Mouse (Mus musculus) heart, embryonic 16.5 days (tissue): ENCODE results near the gene Luzp1. TPM values are rescaled to one million over a fixed set of nuclear protein-coding genes. Genes with fewer than 3 reads are reported as not detected.

Source experiments
- ATAC-seq: fragments of 200-750 bp; cut with Nextera tagmentation; replicated peaks from 2 replicates; pipeline ENCODE4 v1.8.0; 2017; ENCODE audit warnings: moderate number of reproducible peaks; ENCODE audit not compliant: insufficient read depth, low FRiP score; ENCODE audit errors: extremely low read depth
- H3K27ac ChIP-seq: fragments of 300-500 bp; sonication (generic); 2 replicates; pipeline ENCODE4 v1.5.1; 2014; ENCODE audit warnings: mild to moderate bottlenecking, low read length, control low read depth, moderate library complexity
- H3K27me3 ChIP-seq: fragments of 300-500 bp; sonication (generic); 2 replicates; pipeline ENCODE4 v1.6.1; 2014; ENCODE audit warnings: low read length, mixed read lengths; ENCODE audit not compliant: control insufficient read depth, insufficient read depth
- H3K36me3 ChIP-seq: fragments of 300-500 bp; sonication (generic); 2 replicates; pipeline ENCODE4 v1.6.1; 2014; ENCODE audit not compliant: control insufficient read depth, insufficient read depth
- H3K4me1 ChIP-seq: fragments of 300-500 bp; sonication (generic); 2 replicates; pipeline ENCODE4 v1.6.1; 2014; ENCODE audit warnings: low read length, mixed read lengths; ENCODE audit not compliant: control insufficient read depth, insufficient read depth
- H3K4me2 ChIP-seq: fragments of 300-500 bp; sonication (generic); 2 replicates; pipeline ENCODE4 v1.6.1; 2014; ENCODE audit warnings: low read depth, mild to moderate bottlenecking, control low read depth, low read length
- H3K4me3 ChIP-seq: fragments of 300-500 bp; sonication (generic); 2 replicates; pipeline ENCODE4 v1.5.1; 2014; ENCODE audit warnings: mild to moderate bottlenecking, control low read depth, low read length
- H3K9ac ChIP-seq: fragments of 300-500 bp; sonication (generic); 2 replicates; pipeline ENCODE4 v1.6.1; 2014; ENCODE audit warnings: low read length, control low read depth
- H3K9me3 ChIP-seq: fragments of 300-500 bp; sonication (generic); replicated peaks from 2 replicates; pipeline ENCODE4 v1.6.1; 2016; ENCODE audit warnings: low read length; ENCODE audit not compliant: control insufficient read depth
- WGBS: fragments of 180-500 bp; shearing (Covaris S2); extraction: QIAGEN DNeasy Blood & Tissue Kit; methylation state at CpG from one replicate; pipeline ENCODE4 v1.1.7; 2014; 5-methylcytosine and 5-hydroxymethylcytosine counted together
- polyA plus RNA-seq: library from polyadenylated mRNA; unstranded; fragments of >200 nt; fragmentation: Nextera tagmentation; extraction: Ambion mirVana; gene quantifications from 2 replicates; pipeline ENCODE4 v1.2.1, GENCODE M21; 2015

Gene Luzp1
- polyA plus RNA-seq, 1 experiment from 2014 or later: 97.5 TPM

GRCm38 (mm10) chr4:136511708-136512107 lies 42.1 kb downstream of the Luzp1 start:
- no peak for ATAC-seq
- Histone ChIP-seq H3K27me3 (no peaks in the 10 kb centered on the region), H3K4me1 (peaks cover 42% of the 10 kb centered on the region), H3K27ac (peak overlapping the region; percentile 66), H3K9ac (no peak overlapping the region), H3K36me3 (no peaks in the 10 kb centered on the region), H3K4me3 (no peak overlapping the region), H3K9me3 (no peaks in the 10 kb centered on the region), H3K4me2 (peak overlapping the region; percentile 13; the same call in 1 of the 2 replicates)
- WGBS: 25% methylated on average over 4 of the region's 4 CpGs

GRCm38 (mm10) chr4:136512905-136513304 lies 43.3 kb downstream of the Luzp1 start:
- Histone ChIP-seq H3K27me3 (no peaks in the 10 kb centered on the region), H3K4me2 (no peak overlapping the region), H3K9ac (no peak overlapping the region), H3K9me3 (no peaks in the 10 kb centered on the region), H3K4me1 (peaks cover 43% of the 10 kb centered on the region), H3K27ac (no peak overlapping the region), H3K4me3 (no peak overlapping the region), H3K36me3 (no peaks in the 10 kb centered on the region)
- ATAC-seq: 0 out of 2 replicates have a peak, but pooled peaks have one; percentile 37

GRCm38 (mm10) chr4:136518141-136518540 lies 48.6 kb downstream of the Luzp1 start:
- H3K4me2 ChIP-seq: no peak overlapping the region
- no peak overlapping the region for H3K4me3 ChIP-seq
- WGBS: 73% methylated on average over 2 of the region's 2 CpGs
- H3K27ac ChIP-seq: no peak overlapping the region
- no peaks in the 10 kb centered on the region for H3K9me3 ChIP-seq
- peaks cover 20% of the 10 kb centered on the region for H3K4me1 ChIP-seq
- no peak overlapping the region for H3K9ac ChIP-seq
- H3K27me3 ChIP-seq: no peaks in the 10 kb centered on the region
- H3K36me3 ChIP-seq: no peaks in the 10 kb centered on the region
- no peak for ATAC-seq

GRCm38 (mm10) chr4:136518576-136518975 lies 49.0 kb downstream of the Luzp1 start:
- Histone ChIP-seq H3K4me2 (no peak overlapping the region), H3K36me3 (no peaks in the 10 kb centered on the region), H3K27me3 (no peaks in the 10 kb centered on the region), H3K9ac (no peak overlapping the region), H3K4me3 (no peak overlapping the region), H3K27ac (no peak overlapping the region), H3K9me3 (no peaks in the 10 kb centered on the region), H3K4me1 (peaks cover 15% of the 10 kb centered on the region)
- 90% methylated on average over 2 of the region's 2 CpGs for WGBS
- ATAC-seq: no peak

- Histone ChIP-seq H3K9me3 (no peaks in the 10 kb centered on the region), H3K36me3 (no peaks in the 10 kb centered on the region), H3K27ac (no peak overlapping the region), H3K27me3 (no peaks in the 10 kb centered on the region), H3K4me2 (no peak overlapping the region), H3K9ac (no peak overlapping the region), H3K4me1 (peaks cover 13% of the 10 kb centered on the region), H3K4me3 (no peak overlapping the region)
- no peak for ATAC-seq
Measured at GRCm38 (mm10) chr4:136519866-136520265, 50.3 kb downstream of the Luzp1 start.

GRCm38 (mm10) chr4:136521898-136522297 lies 52.3 kb downstream of the Luzp1 start:
- Histone ChIP-seq H3K27me3 (no peaks in the 10 kb centered on the region), H3K4me1 (no peaks in the 10 kb centered on the region), H3K4me3 (no peak overlapping the region), H3K36me3 (no peaks in the 10 kb centered on the region), H3K27ac (no peak overlapping the region), H3K9ac (no peak overlapping the region), H3K9me3 (no peaks in the 10 kb centered on the region), H3K4me2 (no peak overlapping the region)
- ATAC-seq: no peak
- 71% methylated on average over 5 of the region's 5 CpGs for WGBS

- no peaks in the 10 kb centered on the region for H3K27me3 ChIP-seq
- no peak for ATAC-seq
- H3K9ac ChIP-seq: no peak overlapping the region
- no peaks in the 10 kb centered on the region for H3K36me3 ChIP-seq
- no peak overlapping the region for H3K27ac ChIP-seq
- no peak overlapping the region for H3K4me3 ChIP-seq
- H3K4me1 ChIP-seq: no peaks in the 10 kb centered on the region
- WGBS: 86% methylated on average over 2 of the region's 2 CpGs
- H3K4me2 ChIP-seq: no peak overlapping the region
- H3K9me3 ChIP-seq: no peaks in the 10 kb centered on the region
Measured at GRCm38 (mm10) chr4:136524309-136524708, 54.7 kb downstream of the Luzp1 start.

GRCm38 (mm10) chr4:136526412-136526811 lies 56.9 kb downstream of the Luzp1 start:
- Histone ChIP-seq H3K27me3 (no peaks in the 10 kb centered on the region), H3K4me2 (no peak overlapping the region), H3K9ac (no peak overlapping the region), H3K36me3 (no peaks in the 10 kb centered on the region), H3K4me1 (no peaks in the 10 kb centered on the region), H3K4me3 (no peak overlapping the region), H3K9me3 (no peaks in the 10 kb centered on the region), H3K27ac (no peak overlapping the region)
- ATAC-seq: peak; percentile 58; the same call in 1 of the 2 replicates
- WGBS: 17% methylated on average over 4 of the region's 4 CpGs

GRCm38 (mm10) chr4:136545151-136545550 lies 75.6 kb downstream of the Luzp1 start:
- no peak overlapping the region for H3K4me2 ChIP-seq
- H3K27me3 ChIP-seq: no peaks in the 10 kb centered on the region
- peaks cover 33% of the 10 kb centered on the region for H3K4me1 ChIP-seq
- no peak overlapping the region for H3K4me3 ChIP-seq
- no peak overlapping the region for H3K9ac ChIP-seq
- 93% methylated on average over 3 of the region's 3 CpGs for WGBS
- ATAC-seq: no peak
- H3K9me3 ChIP-seq: no peaks in the 10 kb centered on the region
- H3K27ac ChIP-seq: no peak overlapping the region
- peaks cover 45% of the 10 kb centered on the region for H3K36me3 ChIP-seq
